Mouse (Mus musculus): ENCODE measurements around the gene Ank3.

DNA sequence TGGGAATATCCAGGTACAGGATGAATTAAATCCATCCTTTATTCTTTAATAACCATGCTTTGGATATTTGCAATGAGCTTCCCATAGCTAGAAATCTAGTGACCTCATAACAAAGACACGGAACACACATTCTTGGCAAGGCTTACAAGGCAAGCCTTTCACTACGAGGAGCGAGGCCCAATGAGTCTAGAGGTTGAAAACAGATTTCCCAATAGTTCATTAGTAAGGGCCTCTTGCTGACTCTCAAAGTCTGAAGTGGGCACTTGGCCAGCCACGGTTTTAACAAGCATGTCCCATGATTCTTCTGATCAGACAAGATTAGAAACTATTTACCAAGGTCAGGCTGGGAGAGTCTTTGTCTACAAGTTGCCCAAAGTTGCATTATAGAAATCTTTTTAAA, 436.1 kb downstream of the Ank3 start:
- TF ChIP-seq CTCF (IDR thresholded peaks at IDR 0.05; ENCODE audit: low read depth) = no peak
- TF ChIP-seq EP300 (IDR thresholded peaks at IDR 0.05; ENCODE audit: low read depth) = no peak

All from liver, postnatal 0 days (tissue).